Mouse (Mus musculus): Measurements from ENCODE around the gene Itpr2.

The Itpr2 gene

DNA sequence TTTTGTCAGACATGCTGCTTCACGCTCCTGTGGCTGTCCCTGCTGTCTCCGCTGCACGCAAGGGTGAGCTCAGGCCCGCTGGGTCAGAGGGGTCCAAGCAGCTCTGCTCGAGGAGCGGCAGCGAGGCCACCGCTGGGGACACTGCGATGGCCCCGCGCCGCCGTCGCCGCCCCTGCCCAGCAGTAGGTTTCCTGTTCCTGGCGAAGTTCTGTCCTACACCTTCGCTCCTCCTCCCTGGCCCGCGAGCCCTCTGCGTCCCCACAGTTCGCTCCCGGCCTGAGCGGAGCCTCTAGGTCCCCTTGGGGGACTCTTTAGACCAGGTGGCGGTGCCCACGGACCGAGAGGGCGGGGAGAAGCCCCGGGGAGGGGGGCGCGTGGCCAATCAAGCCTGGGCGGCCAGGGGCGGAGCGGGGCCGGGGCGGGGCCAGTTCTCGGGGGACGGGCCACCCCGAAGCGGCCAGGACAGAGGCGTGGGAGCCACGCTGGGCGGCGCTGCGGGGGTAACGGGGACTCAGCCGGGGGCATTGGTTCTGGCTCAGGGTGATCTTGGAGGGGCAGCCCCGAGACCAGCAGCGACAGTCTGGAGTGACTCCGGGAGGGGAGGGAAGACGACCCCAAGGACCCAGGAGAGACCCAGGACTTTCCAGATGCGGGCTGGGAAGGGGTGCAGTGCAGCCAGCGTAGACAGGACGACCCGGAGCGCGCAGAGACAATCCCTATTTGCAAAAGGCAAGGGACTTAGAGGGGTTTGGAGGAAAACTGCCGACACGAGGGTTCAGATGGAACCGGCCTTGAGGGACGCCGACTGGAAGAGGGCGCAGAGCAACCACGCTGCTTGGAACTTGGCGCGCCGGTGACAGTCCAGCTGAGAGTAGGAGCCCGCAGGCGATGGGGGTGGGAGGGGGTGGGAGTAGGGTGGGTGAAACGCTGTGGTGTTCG lies at the start of gene Itpr2:
Itpr2 (minus strand) TSS at position 358 of the 939 bp plus-strand sequence.
- DNase-seq (ENCODE audit: low spot score), result peak; percentile 87

DNA sequence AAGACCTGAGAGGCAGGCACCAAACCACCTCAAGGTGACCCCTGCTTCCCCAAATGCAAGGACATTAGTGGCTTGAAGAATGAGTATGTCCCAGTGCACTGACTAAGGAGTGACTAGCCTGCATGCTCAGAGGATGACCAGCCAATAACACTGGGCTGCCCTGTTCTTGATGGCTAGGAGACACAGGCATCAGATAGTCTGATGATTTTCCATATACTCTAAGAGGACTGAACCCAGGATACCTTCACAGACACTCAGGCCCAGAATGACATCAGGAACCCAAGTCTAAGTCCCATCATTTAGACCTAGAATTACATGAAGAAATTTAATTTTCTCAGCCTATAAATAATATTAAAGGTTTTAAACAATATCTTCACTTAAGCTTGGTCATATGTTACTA lies 49.3 kb upstream of the Itpr2 start:
- no peak for DNase-seq (ENCODE audit: low spot score)

DNA sequence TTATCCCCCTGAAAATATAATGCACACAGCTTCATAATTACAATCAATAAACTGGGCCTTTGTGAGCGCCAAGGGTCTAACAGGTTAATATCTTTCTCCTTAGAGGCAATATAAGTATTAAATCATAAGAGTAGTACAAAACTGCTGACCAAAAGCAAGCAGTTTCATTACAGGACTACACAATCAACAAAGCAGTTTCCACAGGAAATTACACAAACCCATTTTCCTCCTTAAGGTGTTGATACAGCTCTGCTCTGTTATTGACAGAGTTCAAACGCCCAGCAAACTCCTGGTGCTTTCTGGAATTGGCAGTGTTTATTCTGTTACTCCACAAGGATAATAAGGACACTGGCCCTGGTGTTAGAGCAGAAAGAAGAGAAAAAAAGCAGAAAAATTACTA lies 48.4 kb upstream of the Itpr2 start:
- DNase-seq (ENCODE audit: low spot score), result no peak

DNA sequence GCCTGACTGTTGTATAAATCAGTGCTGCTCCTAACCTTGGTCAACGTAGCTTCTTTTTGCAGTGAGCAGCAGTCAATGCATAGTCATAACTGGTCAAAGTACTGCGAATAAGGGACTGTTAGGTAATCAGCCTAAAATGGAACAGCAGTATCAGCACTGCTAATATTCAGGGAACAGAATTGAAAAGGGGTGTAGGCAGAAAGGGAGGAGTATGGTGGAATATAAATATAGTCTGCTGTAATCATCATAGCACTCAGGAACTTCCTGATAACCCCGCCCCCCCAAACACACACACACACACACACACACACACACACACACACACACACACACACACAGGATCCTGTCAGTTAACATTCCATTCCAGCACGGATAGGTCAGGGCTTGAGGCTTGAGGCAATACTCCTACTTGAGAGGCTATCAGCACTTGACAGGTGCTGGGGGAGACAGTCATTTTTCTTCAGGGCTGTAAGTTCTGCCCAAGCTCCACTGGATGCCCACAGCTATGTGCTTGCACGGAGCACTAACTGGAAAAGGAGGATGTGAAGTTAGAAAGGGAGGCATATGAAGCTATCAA lies 43.4 kb upstream of the Itpr2 start:
- no peak for DNase-seq (ENCODE audit: low spot score)

DNA sequence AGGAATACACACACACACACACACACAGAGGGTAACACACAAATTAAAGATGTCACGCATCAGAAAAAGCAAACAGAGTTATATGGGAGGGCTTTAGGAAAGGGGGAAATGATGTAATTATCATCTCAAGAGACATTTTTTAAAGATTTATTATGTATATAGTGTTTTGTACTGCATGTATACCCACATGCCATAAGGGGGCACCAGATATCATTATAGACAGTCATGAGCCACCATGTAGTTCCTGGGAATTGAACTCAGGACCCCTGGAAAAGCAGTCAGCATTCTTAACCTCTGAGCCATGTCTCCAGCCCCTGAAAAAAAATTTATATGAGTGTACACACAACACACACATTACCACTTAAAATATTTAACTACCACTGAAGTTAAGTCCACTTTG lies 42.6 kb upstream of the Itpr2 start:
- DNase-seq (ENCODE audit: low spot score), result no peak

DNA sequence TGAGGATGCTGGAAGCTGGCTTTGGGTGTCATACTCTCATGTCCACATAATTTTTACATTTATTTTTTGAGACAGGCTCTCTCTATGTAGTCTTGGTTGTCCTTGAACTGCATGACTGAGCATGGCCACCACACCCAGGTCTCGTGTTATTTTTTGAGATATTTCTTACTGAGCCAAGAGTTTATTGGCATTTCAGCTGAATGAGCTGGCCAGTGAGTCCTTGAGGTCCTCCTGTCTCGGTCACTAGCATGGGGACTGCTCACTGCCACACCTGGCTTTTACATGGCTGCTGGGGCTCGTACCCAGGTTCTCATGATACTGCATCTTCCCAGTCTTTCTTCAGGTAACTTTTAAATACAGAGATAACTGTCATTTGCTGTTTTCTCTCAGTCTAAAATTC lies 38.4 kb upstream of the Itpr2 start:
- no peak for DNase-seq (ENCODE audit: low spot score)

DNA sequence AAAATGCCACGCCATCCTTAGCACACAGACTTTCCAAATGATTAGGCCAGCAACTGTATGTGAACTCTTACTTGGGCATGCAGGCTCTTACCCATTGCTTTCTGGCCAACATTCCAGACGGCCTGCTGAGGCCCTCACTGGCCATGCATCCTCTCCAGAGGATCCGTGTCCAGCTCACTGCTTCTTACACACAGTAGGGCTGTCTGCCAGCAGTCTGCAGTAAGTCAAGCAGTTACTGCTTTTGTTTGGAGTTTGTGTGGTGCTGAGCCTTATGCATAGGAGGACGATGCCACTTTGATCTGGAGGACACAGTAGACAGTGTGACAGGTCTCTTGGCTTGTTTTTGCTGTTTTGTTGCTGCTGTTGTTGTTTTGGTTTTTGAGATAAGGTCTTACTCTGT lies 36.6 kb upstream of the Itpr2 start:
- DNase-seq (ENCODE audit: low spot score), result no peak

DNA sequence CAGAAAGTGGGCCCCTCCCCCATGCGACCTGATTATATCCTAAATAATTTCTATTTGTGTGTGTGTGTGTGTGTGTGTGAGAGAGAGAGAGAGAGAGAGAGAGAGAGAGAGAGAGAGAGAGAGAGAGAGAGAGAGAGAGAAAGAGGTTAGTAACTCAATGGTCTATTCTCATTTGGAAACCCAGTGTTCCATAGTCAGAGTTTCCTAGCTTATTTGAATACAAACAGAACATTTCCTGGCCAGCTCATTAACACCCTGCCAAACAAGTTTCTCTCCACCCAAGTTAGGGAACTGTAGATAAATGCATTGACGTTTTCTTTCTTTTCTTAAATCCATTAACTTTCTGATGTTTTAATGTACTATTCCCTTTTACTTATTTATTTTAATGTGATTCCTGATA lies 36.0 kb upstream of the Itpr2 start:
- no peak for DNase-seq (ENCODE audit: low spot score)

DNA sequence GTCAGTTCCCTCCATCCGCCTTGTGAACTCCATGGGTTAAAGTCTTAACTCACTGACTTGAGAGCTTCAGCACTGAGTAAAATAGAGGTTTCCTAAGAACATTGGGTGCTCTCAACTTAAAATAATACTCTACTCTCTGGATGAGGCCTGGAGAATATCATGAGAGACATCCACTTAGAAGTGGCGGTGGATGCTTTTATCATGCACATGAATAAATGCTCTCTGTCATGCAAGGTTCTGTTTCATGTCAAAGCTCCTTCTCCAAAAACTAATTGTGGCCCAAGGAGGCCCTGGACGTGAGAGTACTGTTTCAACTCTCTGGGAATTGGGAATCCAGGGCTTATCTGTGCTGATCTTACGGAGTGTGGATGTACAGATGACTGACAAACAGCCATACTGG lies 35.1 kb upstream of the Itpr2 start:
- DNase-seq (ENCODE audit: low spot score), result no peak

DNA sequence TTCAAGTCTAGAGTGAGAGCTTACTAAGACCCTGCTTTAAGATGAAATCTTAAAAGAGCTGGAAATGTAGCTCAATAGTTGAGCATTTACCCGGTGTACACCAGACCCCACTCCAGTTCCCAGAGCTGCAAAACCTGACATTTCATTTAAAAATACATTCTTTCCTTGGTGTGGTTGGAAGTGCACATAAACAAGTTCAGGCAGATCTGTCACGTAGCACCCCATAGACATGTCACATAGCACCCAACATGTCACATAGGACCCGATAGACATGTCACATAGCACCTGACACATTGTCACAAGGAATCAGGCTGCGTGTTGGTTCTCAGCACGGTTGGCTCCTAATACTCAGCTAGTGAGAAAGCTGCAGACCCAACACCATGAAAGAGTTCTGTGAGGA lies 33.5 kb upstream of the Itpr2 start:
- DNase-seq (ENCODE audit: low spot score), result no peak

DNA sequence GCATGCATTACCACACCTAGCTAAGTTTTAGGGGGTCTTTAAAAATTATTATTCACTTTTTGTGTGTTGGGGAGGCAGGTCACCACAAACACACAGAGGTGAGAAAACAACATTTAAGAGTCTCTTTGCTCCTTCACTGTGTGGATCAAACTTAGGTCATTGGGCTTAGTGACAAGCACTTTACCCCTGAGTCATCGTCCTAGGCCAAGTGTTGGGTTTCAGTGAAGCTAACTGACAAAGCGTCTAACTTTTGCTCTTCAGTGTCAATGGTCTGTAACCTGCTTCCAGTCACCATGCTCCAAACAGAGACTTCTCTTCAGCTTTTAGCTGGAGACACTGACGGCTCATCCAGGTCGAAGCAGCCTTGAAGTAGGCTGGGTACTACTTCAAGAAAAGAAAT lies 31.1 kb upstream of the Itpr2 start:
- no peak for DNase-seq (ENCODE audit: low spot score)

DNA sequence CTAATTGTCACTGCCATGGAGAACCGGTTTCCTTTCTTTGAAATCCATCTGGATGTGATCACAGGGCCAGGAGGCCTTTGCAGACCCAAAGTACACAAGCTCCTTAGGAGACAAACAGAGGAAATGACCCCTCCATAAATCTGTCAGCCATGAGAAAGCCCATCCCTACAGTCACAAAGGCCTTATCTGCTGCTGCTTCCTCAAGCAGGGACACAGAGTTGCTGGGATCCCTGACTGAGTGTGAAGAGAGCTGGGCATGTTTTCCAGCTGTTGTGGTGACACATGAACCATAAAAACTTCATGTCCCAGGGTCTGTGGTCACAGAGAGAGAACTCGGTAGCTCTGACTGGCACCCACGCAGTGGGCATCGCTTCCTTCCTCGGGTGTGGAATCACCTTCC lies 28.7 kb upstream of the Itpr2 start:
- DNase-seq (ENCODE audit: low spot score), result no peak

DNA sequence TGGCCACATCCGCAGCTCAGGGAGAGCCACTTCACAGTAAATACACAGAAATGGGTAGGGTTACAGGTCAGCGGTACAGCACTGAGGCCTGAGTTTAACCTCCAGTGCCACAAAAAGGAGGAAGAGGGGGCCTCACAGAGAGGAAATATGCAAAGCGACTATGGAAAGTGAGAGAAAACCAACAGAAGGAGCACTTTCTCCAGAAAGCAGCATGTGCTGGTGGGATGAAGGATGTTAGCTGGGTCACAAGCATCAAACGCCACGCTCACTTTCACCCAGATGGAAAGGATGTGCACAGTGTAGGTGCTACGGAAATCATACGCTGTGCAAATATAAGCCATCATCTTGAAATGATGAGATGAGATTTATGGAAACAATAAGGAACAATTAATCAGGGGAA lies 28.3 kb upstream of the Itpr2 start:
- no peak for DNase-seq (ENCODE audit: low spot score)

DNA sequence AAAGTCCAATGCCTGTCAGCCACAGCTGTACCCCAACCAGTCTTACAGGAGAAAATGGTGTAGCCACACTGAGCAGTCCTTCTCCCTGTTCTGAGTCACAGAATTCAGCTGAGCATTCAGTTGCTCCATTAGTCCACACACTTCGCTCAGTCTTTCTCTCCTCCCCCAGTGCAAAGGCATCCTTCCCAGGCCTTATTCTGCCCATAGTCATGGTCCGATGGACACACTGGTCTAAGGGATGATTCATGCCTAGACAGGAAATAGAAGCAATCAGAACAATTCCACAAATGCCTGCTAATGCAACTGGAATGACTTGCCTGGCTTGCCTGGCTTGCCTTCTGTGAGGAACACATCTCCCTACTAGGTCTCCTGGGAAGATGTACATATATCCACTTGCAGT lies 25.5 kb upstream of the Itpr2 start:
- DNase-seq (ENCODE audit: low spot score), result no peak

DNA sequence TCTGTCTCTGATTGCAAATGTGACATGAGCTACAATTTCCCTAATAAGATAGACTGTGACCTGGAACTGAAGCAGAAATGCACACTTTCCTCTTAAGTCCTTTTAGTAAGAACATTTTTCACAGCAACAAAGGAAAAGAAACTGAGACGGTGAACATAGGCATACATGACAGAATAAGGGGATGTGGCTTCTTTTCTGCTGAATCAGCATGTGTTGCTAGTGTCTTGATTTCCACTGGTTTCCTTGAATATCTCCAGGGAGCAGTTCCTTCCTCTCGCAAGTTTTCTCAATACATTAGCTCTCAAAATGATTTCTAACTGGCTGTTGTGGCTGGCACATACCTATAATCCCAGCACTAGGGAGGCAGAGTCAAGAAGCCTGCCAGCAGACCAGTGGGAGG lies 23.5 kb upstream of the Itpr2 start:
- DNase-seq (ENCODE audit: low spot score), result no peak

DNA sequence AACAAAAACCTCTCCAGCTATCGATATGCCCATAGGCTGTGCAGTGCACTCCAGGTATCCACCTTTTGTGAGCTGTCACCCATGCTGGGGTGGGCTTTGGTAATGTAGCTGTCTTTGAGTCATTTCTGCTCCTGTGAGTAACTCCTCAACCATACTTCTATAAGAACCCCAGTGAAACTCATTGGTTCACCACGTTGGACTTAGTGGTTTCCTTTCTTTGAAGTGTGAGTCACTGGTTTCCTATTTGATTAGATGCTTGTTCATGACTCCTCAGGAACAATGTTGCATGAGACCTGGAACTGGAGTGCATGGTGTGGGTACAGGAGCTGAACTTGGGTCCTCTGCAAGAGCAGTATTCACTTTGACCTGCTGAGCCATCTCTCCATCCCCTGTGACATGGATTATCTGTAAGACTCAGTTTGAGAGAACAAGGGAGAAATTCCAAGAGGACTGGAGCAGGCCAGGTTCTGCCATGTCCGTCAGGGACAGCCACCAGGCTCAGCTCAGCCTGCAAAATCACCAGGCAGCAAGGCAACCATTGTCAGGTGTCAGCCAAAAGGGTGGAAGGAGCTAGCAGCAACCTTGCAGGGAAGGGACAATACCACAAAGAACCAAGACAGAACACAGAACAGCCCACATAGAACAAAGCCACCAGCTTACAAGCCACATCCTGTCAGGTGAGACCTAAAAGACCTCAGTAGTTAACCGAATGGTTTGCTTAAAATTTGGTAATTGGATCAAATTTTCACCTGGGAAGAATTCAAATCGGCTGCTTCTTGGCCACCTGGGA lies 19.6 kb upstream of the Itpr2 start:
- no peak for DNase-seq (ENCODE audit: low spot score)

DNA sequence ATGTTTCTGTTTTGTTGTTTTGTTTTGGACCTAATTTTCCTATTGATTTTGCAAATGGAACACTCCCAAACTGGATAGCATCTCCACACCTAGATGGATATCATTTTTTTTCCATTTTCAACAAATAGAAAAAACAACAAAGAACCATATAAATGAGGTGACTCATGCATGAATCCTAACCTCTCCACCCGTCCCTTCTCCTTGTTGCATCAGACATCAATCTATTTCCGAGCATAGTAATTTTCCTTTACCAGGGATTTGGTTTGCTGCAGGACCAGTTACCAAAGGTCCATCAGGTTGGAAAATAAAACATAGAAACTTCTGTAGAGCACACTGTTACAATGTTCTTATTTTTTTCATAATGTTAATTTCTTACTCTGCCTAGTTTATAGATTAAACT lies 17.0 kb upstream of the Itpr2 start:
- no peak for DNase-seq (ENCODE audit: low spot score)

DNA sequence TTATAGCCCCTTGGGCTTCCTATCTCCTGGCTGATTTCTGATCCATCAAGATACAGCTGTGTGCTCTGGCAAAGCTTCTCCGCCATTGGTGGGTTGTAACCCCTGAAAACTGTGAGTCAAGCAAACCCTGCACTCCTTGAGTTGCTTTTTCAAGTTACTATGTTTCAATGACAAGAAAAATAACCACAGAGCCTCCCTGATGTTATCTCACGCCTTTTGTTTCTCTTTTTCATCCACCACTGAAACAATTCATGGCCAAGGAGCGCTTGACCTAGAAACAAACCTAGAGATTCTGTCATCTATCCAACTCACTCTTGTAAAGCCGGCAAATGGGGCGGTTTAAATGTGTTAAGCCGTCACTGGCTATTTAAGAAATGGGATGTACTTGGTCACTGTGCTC lies 13.9 kb upstream of the Itpr2 start:
- DNase-seq (ENCODE audit: low spot score), result no peak

DNA sequence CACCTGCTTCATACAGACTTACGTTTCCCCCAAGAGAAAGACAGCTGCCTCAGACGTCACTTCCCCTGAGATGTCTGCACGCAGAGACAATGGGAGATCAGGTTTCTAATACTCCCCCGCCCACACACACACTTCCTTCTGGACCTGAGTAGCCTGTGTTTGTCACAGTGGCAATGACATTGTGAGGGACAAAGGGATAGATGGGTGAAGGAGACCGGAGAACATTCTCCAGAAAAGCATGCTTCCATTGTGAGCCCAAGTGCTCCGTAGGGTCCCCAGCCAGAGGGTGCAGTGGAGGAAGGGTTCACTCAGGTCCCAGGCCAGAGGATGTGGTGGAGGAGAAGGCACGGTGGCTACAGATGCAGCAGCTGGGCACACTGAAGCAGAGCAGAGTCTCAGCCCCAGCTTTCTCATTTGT lies 12.5 kb upstream of the Itpr2 start:
- no peak for DNase-seq (ENCODE audit: low spot score)

DNA sequence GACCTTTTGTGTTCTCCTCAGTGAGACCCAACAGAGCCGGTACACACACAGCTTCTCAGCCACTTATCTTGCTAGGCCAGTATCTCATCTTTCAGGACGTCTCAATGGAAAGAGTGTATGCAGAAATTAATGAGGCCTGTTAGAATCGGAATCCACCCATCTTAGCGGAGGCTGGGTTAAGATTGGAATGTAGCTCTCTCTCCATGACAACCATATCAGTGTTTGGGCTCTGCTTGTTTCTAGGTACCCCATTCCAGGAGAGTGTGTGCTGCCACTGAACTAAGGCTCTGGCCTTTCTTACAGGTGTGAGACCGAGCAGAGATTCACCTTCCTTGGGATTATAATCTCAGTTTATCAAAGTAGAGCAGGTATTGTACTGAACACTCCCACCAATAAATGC lies 11.9 kb upstream of the Itpr2 start:
- no peak for DNase-seq (ENCODE audit: low spot score)

DNA sequence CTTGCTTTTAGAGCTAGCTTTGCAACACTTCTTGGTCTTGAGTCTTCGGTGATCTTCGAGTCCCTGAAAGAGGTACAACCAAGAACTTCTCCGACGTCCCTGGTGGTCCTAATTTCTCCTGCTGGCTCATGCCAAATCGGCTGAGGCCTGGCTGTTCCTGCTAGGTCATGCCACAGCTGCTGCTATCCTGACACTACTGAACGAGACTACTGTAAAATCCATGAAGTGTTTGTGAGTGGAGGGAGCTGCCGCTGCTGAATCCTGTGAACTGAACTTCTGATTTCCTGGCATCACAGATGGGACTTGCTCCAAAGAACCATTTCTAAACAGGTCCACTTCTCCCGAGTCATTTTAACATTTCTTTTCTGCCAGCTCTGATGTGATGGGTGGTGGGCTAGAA lies 11.4 kb upstream of the Itpr2 start:
- DNase-seq (ENCODE audit: low spot score), result no peak

DNA sequence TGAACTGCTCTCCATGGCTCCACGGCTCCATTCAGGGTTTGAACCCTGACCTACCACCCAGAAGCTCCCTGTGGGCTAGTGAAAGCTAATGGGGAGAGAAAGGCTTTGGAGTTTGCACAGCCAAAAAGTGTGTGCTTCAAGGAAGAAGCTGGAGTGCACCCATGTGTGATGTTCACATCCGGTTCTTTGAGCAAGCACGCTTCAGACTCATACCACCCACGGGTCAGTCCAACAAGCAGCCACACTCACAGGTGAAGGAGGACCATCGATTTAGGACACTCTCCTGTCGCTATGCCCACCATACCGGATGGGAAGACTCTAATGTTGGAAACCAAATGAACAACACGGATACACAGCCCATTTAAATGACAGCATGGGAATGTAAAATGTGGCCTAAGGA lies 9.5 kb upstream of the Itpr2 start:
- no peak for DNase-seq (ENCODE audit: low spot score)

DNA sequence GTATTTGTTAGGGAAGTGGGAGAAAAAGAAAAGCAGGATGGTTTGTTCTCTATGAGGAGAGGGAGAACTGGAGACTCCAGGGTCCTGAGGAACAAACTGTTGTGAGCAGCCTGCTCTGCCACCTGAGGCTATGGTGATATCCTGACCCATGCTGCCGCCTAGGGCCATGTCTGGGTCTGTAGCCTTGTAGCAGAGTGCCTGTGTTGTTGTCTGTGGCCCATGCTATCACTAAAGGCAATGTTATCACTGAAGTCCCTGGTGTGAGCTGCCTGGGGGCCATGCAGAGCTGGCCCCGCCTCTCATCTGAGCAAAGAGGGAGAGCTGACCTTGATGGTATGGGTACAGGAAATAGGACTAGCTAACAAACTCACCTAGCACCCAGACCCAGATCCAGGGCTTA lies 7.9 kb upstream of the Itpr2 start:
- no peak for DNase-seq (ENCODE audit: low spot score)

Data from urinary bladder, postnatal 25 days (tissue).